Mouse (Mus musculus) ES-CJ7 (cell line): ENCODE measurements at regions not wholly inside any gene's neighbourhood (a gene's known extent, or its start where the extent isn't known, plus 50 kb on each side); places are given as distances from the start of the nearest gene placed in this dataset.

Experiments
- DNase-seq: peaks from one replicate; pipeline ENCODE4 v3.0.0; 2011; ENCODE audit warnings: low read depth, low spot score

DNA sequence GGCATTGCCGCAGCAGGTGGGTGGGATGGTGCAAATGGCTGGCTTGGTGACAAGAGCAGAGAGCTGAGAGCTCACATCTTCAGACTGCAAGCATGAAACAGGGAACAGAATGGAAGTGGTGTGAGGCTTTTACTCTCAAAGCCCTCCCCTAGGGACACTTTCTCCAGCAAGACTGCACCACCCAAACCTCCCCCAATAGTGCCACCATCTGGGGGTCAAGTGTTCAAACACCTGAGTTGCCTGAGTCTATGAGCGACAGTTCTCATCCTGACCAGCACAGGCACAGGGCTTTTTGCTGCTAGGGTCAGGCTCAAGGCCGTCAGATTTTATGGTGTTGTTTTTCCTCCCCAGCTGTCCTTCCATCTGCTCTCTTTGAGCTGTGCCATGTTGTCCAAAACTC is 337.9 kb upstream of the Eif4g2 start:
- no peak for DNase-seq

DNA sequence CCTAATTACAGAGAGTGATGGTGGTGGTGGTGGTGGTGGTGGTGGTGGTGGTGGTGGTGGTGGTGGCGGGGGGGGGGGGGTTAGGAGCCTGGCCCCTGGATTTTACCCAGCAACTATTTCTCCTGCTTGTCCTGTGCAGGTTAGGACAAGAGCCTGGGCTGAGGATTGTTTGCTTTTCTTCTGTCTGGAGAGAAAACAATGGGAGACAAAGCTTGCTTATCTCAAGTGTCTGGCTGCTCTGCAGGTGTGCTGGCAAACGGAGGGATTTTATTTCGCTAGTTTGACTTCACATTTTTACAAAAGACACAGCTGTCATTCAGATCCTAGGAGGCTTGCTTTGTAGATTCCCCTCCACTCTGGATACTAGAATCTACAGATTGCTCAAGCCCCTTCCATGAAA is 334.9 kb upstream of the Eif4g2 start:
- DNase-seq, result no peak

DNA sequence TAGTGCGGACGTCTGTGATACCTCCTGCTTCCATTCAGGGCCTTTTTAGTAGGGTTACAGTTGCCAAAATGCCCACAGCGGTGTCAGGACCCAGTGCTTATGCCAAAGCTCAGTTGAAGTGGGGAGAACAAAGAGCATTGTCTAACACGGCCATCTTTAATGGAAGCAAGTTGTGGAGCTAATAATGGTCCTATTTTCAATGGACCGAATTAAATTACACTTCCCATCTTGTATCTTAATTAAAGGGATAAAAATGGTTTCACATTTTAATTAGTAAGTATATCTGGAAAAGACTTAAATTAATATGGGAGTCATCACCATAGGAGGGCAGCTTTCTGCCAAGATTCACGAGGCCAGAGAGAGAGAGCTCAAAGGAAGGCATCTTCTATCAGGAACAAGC is 333.2 kb upstream of the Eif4g2 start:
- DNase-seq, result no peak

DNA sequence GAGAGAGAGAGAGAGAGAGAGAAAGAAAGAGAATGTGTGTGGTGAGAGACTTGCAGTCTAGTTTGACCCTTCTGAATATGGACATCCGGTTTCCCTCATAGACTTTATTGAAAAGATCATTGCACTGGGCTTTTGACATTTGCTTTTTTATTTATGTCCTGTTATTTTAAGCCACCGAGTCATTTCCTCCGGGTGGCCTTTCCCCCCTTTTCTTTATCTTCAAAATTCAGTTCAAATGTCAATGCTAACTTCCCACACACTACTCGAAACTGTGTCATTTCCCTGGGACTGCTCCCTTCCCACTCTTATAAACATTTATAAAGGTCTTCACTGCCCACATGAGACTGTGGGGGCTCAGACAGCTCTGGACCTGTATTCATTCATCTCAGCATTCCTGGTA is 330.9 kb upstream of the Eif4g2 start:
- DNase-seq, result no peak

DNA sequence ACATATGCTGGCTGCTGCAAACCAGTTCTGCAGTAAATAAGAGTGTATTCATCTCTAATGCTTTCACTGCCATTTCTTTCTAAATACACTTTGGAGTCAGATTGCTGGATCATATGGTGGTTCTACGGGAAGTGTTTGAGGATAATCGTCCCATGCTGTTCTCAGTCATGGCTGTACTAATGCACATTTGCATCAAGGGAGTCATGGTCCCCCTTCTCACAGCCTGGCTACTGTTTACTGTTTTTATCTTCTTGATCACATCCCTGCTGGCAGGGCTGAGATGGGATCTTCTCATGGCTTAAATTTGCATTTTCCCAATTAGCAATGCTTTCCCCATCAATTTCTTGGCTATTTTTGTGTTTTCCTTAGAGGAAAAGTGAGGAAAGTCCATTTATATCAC is 330.1 kb upstream of the Eif4g2 start:
- no peak for DNase-seq

DNA sequence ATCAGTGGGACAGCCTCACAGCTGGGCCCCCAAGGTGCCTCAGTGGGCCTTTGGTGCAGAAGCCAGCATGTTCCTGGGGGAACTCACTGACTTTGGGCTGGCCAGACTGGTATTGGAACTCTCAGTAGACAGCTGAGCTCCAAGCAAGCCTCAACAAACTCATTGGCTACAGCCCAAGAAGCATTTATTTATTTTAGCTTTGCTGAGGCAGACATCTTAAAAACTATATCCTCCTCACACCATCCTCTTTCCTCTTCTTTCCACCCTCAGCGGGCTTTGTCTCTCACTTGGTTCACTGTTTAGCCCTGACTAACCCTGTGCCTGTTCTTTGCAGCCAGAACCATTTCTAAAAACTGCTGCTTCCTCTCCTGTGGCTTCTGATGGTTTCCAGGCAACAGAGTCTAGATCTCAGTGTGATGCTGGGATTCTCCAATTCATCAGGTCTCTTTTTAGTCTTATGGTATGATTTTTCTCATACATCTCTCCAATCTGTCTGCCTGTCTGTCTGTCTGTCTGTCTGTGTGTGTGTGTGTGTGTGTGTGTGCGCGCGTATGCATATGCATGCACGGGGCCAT is 328.6 kb upstream of the Eif4g2 start:
- DNase-seq, result no peak

DNA sequence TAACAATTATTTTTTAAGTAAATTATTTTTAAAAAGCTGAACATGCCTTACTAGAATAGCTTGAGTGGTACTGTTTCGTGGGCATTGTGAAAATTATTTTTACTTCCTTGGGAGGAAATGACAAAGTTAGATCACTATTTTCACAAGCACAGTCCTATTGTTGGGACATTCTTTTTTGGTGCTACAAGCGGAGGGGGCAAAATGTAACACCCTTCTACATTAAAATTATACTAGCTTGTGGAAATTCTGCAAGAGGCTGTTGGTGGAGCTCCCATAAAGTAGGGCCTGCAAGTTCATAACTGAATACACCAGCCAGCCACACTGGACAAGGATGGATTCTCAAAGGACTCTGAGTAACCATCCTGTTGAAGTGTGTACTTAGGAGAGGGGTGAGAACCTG is 313.1 kb upstream of the Eif4g2 start:
- DNase-seq, result no peak

DNA sequence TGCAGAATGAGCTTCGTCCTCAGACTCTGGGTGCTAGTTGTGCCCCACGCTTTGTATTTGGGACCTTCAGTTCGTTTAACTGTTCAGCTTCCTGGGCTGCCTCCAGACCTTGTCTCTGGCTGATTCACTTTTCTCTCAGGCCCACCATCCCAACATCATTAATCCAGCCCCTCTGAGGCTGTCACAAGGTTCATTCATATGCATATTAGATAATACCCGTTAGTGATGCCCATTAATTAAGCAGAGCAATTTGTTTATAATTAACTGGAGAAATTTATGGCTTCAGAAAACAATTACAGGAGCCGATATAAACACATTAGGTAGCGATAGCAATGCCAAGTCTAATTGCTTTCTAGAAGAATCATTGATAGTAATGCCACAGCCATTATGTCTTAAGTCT is 312.3 kb upstream of the Eif4g2 start:
- DNase-seq, result no peak

DNA sequence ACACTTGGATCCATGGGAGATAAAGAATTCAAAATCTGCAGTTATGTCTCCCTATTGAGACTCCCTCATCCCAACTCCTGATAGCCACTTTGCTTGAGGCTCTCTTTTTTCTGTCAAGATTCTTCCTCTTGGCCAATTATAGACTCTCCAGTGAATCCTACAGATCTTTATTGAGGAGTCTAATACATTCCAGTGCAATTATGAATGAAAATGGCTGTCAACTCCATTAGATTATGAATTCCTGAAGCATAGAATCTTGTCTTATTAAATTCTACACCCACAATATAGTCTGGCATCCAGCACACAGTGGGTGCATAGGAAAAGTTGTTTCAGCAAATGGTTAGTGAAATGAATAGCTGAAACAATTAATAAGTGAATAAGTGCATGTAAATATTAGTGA is 311.0 kb upstream of the Eif4g2 start:
- DNase-seq, result no peak

DNA sequence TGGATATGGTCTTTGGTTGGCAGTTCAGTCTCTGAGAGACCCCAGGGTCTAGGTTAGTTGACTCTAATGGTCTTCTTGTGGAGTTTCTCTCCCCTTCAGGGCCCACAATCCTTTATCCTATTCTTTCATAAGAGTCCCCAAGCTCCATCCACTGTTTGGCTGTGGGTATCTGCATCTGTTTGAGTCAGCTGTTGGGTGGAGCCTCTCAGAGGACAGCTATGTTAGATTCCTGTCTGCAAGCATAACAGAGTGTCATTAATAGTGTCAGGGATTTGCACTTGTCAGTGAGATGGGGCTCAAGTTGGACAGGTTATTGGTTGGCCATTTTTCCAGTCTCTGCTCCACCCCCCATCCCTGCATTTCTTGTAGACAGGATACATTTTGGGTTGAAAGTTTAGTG is 306.9 kb upstream of the Eif4g2 start:
- DNase-seq, result no peak

DNA sequence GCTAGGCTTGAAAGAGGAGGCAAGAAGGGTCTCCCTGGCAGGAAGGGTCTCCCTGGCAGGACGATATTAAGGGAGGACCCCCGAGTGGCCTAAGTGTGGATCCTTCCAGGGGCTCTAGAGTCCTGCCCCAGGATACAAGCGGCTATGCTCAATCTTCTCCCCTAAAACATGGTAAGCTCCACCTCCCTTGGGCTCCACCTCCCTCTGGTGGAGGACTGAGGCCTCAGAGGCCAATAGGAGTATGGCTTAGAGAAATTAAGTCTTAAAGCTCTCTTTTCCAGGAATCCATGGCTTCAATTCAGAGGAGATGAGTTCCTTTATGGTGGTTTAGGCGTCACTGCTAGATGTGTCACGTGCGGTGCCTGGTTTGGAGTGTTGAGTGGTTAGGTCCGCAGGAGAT is 291.7 kb upstream of the Eif4g2 start:
- no peak for DNase-seq

DNA sequence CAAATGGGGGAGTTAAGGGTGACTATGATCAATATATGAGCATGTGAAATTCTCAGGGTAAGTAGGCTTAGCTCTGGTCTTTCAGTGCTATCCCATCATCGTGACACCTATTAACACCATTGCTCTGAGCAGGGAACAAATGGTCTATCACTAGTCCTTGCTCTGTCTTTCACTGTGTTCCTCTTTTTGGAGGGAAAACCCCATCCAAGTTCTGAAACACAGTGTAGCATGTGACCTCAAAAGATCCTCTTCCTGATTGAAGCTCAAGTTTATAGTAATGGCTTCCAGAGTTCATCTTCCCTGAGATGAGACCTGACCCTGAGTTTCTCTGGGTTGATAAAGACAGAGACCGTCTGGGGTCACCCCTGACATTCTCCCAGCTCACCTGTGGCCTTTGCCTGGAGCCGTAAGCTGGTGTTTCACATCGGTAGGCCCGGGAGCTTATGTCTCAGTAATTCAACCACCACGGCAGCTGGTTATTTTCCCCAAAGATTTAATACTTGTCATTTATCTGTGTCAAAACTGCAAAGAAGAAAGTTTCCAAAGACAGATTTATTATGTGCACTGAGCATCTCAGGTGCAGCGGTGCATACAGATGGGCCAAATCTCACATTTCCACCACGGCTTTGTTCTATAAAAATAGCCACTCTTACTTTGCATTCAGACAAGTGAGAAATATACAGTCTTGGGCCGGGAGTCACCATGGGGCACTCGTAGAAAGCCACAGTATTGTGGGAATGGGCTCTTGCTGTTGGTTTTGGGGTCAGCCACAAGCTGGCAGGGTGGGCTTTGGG is 290.7 kb upstream of the Eif4g2 start:
- DNase-seq, result no peak

DNA sequence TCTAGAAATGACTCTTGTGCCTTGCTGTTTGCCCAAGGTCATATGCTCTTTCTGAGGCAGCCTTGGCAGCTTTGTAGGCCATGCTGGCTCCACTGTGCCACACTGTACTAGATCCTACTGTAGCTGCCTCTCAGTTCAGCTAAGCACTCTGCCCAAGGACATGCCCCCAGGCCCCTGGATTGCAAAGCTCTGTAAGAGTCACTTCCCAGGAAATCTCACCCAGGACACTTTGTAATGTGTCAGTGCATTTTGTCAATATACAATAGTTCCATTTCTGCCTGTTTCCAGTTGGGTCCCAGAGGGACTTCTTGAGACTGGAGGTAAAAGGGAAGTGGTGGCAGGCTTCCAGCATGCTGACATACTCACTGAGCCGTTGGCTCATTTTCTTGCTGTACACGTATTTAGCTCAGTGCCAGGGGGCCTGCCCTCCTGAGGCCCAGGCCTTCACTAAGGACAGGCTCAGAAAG is 287.6 kb upstream of the Eif4g2 start:
- no peak for DNase-seq

DNA sequence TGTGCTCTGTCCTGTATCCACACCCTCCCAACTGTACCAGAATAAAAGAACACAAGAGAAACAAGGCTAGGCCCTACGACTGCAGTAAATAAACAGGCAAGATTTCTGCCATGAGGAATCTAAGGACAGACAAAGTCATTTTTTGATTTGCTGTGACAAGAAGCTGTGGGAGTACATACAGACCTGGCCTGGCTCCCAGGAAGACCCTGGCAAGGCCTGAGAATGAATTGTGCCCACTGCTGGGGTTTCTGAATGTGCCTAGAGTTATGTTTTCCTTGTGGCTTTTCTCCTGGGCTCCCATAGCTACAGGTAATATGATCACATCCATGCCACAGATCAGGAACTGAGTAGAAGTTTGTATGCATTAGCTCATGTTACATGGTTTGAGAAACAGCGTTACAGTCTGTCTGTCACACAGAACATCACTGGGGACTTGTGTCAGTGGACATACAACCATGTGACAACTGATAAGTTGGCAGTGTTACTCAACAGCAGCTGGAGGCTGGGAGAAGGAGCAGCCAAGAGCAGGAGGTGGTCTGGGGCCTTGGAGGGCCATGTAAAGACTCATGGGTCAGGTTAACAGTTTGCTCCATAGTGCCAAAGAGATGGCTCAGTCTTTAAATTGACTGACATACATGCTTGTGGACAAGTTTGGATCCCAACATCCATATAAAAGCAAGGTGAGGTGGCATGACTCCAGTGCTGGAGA is 285.6 kb upstream of the Eif4g2 start:
- DNase-seq, result no peak

DNA sequence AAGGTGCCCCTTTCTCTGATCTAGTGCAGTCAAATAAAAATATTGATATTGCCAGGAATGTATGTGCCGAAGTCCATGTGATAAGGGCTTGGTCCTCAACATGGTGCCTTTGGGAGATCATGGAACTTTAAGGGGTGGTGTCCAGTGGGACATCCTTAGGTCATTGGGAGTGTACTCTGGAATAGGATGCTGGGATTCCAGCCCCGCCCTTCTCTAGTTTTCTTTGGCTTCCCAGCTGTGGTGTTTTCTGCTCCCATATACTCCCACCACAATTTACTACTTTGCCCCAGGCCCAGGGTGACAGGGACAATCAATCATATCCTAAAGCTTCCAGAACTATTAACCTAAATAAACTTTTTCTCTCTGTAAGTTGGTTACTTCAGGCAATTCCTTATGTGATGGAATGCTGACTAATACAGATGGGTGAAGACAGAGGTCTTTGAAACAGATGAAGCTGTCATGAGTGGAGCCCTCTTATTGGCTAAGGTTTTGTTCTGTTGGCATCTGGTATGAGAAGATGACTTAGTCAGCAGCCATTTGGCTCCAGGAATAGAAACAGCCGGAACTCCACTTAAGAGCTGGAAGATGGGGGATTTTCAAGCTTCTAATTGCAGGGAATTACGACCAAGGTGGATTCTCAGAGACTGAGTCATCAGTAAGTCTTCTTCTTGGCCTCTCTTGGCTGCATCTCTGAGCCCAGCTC is 284.3 kb upstream of the Eif4g2 start:
- DNase-seq, result no peak

DNA sequence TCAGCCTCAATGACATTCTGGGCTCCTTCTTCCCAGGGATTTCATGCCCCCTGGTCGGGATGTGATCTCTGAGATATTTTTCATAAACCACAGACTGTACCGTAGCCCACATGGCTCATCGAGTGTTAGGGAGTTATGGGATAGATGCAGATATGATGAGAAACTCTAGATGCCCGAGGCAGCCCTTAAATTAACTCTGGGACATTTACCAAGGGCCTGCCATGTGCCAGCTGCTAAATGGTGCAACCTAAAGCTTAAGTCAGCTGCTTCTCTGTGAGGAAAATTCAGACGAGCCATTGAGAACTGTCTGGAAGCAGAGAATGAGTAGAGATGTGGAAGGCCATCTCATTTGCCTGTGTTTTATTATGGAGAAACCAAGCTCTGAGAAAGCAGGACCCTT is 282.6 kb upstream of the Eif4g2 start:
- no peak for DNase-seq

DNA sequence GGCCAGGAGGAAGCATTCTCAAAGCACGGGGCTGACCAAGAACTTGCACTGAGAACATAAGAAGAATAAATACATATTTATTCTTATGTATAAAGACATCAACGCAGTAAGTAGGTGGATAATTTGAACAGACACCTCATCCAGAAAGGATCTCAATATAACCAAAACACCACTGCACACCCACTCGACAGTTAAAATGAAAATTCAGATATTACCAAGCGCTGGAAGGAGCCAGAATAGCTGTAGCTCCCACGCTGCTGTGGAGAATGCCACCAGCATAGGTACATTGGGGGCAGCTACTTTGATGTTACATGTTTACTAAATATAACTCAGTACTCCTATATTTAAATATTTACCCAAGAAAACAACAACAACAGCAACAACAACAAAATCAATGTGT is 280.4 kb upstream of the Eif4g2 start:
- no peak for DNase-seq

DNA sequence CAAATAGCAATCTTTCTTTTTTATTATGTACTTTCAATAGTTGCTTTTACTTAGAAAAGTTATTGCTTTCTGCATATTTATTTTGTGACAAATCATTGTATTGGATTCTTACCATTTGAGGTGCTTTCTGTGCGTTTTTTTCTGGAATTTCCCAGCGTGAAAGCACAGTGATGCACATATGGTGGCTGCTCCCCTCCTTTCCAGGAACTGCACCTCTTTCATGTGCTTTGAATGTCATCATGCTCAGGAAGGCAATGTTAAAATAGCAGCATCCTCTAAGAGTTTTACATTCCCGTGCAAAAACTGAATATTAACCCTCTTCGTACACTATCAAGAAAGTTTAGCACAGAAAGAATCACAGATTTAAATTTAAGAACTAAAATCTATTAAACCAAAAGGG is 279.8 kb upstream of the Eif4g2 start:
- no peak for DNase-seq

DNA sequence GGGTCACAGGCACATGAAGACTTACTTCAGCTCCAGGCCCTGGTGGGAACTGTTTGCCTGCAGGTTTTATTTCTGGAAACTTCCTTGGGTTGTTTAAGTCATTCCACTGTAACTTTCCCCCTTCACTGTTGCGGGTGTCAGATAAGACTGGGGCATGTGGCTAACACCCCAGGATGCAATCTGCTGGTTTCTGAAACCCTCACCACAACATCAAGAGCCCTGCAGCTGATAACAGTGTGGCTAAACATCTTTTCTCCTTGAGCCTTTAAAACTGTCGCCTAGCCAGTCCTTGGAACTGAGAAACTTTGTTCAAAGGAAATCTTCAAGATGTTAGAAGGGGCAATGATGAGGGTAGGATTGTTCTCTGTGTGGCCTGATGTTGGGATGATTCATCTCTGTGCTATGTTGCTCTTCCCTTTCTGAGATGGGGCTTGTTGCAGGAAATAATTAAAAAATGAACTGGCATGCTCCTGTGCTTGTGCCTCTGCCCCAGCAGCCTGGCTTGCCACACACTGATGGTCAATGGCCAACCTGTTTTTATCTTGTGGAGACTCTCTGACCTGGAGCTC is 272.3 kb upstream of the Eif4g2 start:
- no peak for DNase-seq

DNA sequence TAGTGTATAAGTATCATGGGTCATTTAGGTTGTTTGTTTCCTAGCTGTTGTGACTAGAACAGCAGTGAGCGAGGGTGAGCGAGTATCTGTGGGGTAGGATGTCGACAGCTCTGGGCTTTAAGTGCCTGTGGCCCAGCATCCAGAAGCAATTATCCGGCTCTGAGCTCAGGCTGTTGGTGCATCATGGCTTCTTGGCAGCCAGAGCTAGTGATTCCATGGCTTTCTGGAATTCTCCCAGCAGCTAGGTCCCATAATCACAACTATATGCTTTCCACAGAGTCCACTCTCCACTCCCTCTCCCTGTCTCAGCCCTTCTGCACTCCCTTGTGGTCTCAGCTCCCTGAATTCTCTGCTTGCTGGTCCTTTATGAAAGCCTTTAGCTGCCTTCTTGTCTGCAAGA is 271.2 kb upstream of the Eif4g2 start:
- DNase-seq, result no peak

DNA sequence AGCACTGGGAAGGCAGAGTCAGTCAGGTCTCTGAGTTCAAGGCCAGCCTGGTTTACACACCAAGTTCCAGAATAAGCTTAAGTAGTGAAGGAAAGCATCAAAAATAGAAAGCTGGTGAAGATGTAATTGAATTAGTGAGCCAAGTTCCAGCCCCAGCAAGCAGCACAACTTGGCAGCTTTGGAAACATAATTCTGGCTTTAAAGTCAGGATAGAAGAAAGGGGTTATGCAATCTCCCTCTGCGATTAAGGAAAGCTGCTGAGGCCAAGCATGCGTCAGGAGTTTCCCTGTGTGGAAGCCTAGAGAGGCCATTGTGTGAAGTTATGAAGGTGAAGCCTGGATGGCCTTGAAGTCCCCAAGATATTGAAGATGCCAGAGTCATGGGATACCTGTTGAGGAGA is 269.3 kb upstream of the Eif4g2 start:
- no peak for DNase-seq

DNA sequence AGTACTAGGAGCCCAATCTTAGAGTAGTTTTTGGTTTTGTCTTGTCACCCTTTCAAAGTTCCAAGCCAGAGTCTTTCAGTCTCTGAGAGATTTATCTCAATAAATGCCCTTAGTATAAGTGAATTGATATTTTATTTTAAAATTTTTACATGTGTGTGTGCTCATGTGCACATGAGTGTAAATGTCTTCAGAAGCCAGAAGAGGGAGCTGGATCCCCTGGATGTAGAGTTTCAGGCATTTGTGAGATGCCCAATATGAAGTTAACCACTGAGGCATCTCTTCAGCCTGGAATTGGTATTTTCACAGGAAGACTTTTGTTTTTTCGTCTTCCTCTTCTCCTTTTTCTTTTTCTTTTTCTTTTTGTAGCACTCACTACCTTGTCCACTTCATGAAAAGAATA is 262.3 kb upstream of the Eif4g2 start:
- no peak for DNase-seq
